Mouse (Mus musculus): ENCODE results near the gene Pced1b. TPM values are rescaled to one million over a fixed set of nuclear protein-coding genes. Genes with fewer than 3 reads are reported as not detected.
A peak's percentile ranks its signal among the peaks of the same experiment; 100 is the strongest.

Gene Pced1b
- polyA plus RNA-seq, 1 experiment from 2014 or later, result 4.2 TPM

DNA sequence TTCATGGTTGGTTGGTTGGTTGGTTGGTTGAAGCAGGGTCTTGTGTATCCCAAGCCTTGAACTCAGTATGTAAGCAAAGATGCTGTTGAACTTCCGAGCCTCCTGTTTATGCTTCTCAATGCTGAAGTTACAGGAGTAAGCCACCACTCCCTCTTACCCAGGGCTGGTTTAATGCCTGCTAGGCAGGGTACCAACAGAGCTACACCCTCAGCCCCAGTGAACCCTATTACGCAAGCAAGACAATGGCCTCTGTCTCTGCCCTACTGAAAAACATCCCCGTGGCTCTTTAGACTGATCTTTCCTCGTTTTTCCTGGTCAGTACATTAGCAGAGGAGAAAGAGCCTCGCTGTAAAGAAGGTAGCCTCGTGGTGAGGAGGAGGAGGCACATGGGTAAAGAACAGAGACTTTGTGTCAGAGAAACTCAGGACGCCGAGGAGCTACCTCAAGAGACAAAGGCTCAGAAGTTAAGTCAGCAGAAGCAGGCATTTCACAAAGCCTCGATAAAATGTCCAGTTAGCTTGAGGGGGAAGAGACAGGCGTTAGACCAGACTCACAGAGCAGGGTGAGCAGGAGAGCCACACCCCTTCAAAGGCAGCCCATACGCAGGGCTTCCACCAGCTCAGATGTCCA lies 13.2 kb downstream of the Pced1b start:
- 82% methylated on average over 11 of the region's 11 CpGs for WGBS
- Histone ChIP-seq H3K4me2 (no peak overlapping the region), H3K27me3 (no peaks in the 10 kb centered on the region), H3K9me3 (no peaks in the 10 kb centered on the region), H3K4me3 (replicated peaks) (no peak overlapping the region), H3K9ac (no peak overlapping the region), H3K36me3 (replicated peaks) (no peaks in the 10 kb centered on the region), H3K27ac (no peak overlapping the region), H3K4me1 (no peaks in the 10 kb centered on the region)
- ATAC-seq (ENCODE audit: low FRiP score), result no peak

DNA sequence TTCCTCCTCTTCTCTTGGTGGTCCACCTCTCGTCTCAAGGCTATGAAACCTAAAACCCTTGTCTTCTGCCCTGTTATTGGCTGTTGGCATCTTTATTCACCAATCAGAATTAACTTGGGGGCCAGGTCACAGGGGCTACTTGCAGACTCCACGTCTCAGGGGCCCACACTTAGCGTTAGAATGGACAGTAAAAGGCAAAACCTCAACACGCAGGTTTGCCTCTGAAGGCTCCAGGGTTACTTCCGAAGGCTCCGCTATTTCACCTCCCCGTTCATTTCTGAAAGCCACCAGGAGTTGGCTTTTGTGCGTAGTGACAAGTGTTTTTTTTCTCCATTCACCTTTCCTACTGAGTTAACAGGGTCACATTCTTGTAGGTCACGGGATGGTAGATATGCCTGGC lies 15.3 kb downstream of the Pced1b start:
- H3K9ac ChIP-seq, result no peak overlapping the region
- H3K36me3 ChIP-seq (replicated peaks), result no peaks in the 10 kb centered on the region
- H3K4me1 ChIP-seq, result no peaks in the 10 kb centered on the region
- no peak overlapping the region for H3K4me2 ChIP-seq
- H3K27ac ChIP-seq, result no peak overlapping the region
- H3K27me3 ChIP-seq, result no peaks in the 10 kb centered on the region
- no peaks in the 10 kb centered on the region for H3K9me3 ChIP-seq
- 76% methylated on average over 9 of the region's 9 CpGs for WGBS
- H3K4me3 ChIP-seq (replicated peaks), result no peak overlapping the region
- ATAC-seq (ENCODE audit: low FRiP score), result no peak

DNA sequence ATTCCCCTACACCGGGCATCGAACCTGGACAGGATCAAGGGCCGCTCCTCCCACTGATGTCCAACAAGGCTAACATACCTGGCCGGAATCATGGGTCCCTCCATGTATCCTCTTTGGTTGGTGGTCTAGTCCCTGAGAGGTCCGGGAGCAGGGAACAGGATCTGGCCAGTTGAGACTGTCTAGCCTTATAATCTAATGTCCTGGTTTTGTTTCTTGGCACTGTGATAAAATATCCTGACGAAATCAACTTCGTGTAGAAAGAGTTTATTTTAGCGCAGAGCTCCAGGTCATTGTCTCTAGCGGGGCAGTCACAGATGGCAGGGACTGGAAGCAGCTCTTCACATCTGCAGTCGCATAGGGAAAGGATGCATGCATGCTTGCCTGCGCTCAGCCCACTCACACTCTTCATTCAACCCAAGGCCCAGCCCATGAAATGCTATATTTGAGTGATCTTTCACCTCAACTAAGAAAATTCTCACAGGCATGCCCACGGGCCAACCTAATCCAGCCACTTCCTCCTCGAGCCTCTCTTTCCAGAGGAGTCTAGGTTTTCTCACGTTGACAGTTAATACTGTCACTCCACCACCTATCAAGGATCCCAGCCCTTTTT lies 19.4 kb downstream of the Pced1b start:
- H3K9me3 ChIP-seq, result no peaks in the 10 kb centered on the region
- H3K4me1 ChIP-seq, result no peaks in the 10 kb centered on the region
- no peak overlapping the region for H3K27ac ChIP-seq
- H3K36me3 ChIP-seq (replicated peaks), result no peaks in the 10 kb centered on the region
- ATAC-seq (ENCODE audit: low FRiP score), result no peak
- H3K4me2 ChIP-seq, result no peak overlapping the region
- WGBS, result 83% methylated on average over 14 of the region's 14 CpGs
- no peak overlapping the region for H3K9ac ChIP-seq
- H3K4me3 ChIP-seq (replicated peaks), result no peak overlapping the region
- H3K27me3 ChIP-seq, result no peaks in the 10 kb centered on the region

DNA sequence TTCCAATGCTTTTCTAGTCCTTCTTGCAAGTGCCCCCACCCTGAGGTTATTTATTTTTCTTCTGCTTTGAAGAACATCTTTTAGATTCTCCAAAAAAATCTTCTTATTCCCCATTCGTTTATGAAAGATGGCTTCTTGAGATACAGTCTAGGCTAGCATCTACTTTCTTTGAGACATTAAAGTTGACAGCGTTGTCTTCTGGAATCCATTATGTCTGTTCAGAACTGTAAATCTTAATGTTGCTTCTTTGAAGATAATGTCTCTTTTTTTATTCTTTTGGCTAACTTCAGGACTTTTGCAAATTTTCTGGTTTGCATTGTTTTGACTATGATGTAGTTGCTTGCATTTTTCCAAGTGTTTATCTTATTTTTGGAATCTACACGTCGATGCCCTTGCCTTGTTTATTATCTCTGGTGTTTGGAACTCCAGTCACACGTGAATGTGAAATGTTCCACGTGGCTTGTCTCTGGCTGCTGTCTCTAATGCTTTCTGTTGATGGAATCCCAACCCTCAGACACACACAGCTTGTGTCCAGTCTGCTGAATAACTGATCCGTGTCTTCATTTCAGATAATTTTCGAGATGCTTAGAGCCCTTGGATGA lies 20.3 kb downstream of the Pced1b start:
- Histone ChIP-seq H3K4me2 (no peak overlapping the region), H3K36me3 (replicated peaks) (no peaks in the 10 kb centered on the region), H3K9me3 (no peaks in the 10 kb centered on the region), H3K27ac (no peak overlapping the region), H3K4me1 (no peaks in the 10 kb centered on the region), H3K4me3 (replicated peaks) (no peak overlapping the region), H3K9ac (no peak overlapping the region), H3K27me3 (no peaks in the 10 kb centered on the region)
- no peak for ATAC-seq (ENCODE audit: low FRiP score)
- 82% methylated on average over 8 of the region's 8 CpGs for WGBS

DNA sequence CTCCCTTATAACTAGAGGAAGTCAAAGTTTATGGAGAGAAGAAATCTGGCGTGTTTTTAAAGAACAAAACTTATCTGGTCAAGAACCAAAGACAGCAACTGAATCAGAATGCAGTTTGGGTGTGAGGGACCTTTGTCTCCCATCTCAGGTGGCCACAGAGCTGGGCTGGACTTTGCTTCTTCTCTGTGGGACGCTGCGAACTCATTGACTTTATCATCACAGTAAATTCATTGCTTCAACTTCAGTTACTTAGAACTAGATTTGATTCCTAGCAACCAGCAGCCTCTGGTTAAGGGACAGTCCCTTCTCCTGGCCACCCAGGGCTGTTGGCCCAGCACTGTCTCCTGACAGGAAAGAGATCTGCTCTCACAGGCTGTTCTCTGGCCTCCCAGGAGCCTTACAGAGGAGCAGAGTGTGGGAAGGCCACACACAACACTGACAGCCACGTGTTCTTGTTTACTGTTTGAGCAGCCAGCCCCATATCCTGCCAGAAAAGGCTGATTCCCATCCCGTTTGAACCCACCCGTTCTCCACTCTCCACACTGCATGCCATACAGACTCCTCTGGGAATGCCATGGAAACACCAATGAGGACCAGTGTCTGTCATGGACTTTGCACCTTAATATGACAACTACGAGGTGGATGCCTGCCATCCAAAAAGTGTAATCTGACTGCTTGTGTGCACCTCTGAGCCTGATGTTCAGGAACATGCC lies 25.2 kb downstream of the Pced1b start:
- WGBS, result 61% methylated on average over 7 of the region's 7 CpGs
- no peaks in the 10 kb centered on the region for H3K36me3 ChIP-seq (replicated peaks)
- no peak overlapping the region for H3K4me2 ChIP-seq
- H3K4me3 ChIP-seq (replicated peaks), result no peak overlapping the region
- peaks cover 9% of the 10 kb centered on the region; the same call in 1 of the 2 replicates for H3K4me1 ChIP-seq
- ATAC-seq (ENCODE audit: low FRiP score), result no peak
- H3K9ac ChIP-seq, result no peak overlapping the region
- H3K27ac ChIP-seq, result no peak overlapping the region
- no peaks in the 10 kb centered on the region for H3K27me3 ChIP-seq
- no peaks in the 10 kb centered on the region for H3K9me3 ChIP-seq

DNA sequence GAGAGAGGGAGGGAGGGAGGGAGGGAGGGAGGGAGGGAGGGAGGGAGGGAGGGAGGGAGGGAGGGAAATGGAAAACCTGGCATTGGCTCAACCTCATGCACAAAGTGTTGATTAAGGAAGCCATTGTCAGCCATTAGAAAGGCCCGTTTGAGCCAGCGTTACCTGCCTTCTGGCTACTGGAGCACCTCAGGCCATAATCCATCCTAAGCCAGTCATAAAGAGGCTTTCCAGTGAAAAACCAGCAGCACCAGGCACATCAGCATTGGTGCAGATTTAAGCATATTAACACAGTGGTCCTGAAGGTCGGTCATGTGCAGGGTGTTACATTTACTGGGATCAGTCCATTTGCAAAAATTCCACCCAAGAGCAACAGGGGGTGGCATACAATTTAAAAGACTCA lies 25.9 kb downstream of the Pced1b start:
- H3K36me3 ChIP-seq (replicated peaks), result no peaks in the 10 kb centered on the region
- H3K9ac ChIP-seq, result no peak overlapping the region
- 71% methylated on average over 3 of the region's 3 CpGs for WGBS
- H3K9me3 ChIP-seq, result no peaks in the 10 kb centered on the region
- no peak for ATAC-seq (ENCODE audit: low FRiP score)
- H3K4me3 ChIP-seq (replicated peaks), result no peak overlapping the region
- H3K4me2 ChIP-seq, result no peak overlapping the region
- peaks cover 9% of the 10 kb centered on the region; the same call in 1 of the 2 replicates for H3K4me1 ChIP-seq
- H3K27ac ChIP-seq, result no peak overlapping the region
- H3K27me3 ChIP-seq, result no peaks in the 10 kb centered on the region

DNA sequence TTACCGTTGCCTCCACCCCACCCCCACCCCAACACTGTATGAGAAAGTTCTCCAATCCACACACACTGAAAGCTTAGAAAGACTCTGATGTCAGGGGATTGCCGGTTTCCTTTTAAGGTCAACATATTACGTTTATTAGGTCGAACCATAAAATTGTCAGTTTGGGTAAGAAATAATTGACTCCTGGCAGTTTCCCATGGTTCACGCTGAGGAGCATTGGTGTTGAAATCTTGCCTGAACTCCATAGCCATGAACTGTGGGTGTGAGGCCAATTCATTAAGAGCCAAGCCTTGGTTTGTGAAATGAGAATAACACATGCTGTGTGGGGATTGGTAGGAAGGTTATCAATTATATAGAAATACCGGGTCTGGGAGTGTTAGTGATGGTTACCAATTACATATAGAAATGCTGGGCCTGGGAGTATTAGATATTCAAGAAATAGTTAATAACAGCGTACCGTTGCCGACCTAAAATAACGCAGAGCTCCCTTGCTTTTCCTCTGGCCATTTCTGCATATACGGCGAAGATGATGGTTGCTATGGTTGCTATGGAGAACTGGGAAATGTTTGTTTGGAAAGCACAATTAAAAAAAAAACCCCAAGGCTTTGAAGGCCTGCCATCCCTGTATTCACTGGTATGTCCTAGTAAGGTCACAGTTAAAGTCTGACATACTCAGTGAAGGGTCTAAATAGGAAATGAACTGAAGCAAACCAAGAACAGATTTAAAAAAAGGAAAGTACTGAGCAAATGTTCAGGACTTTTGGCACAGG lies 28.9 kb downstream of the Pced1b start:
- no peak for ATAC-seq (ENCODE audit: low FRiP score)
- Histone ChIP-seq H3K27me3 (no peaks in the 10 kb centered on the region), H3K36me3 (replicated peaks) (no peaks in the 10 kb centered on the region), H3K9ac (no peak overlapping the region), H3K9me3 (no peaks in the 10 kb centered on the region), H3K27ac (no peak overlapping the region; the same call in 1 of the 2 replicates), H3K4me2 (no peak overlapping the region), H3K4me1 (peaks cover 9% of the 10 kb centered on the region; the same call in 1 of the 2 replicates), H3K4me3 (replicated peaks) (no peak overlapping the region)
- WGBS, result 90% methylated on average over 12 of the region's 12 CpGs

DNA sequence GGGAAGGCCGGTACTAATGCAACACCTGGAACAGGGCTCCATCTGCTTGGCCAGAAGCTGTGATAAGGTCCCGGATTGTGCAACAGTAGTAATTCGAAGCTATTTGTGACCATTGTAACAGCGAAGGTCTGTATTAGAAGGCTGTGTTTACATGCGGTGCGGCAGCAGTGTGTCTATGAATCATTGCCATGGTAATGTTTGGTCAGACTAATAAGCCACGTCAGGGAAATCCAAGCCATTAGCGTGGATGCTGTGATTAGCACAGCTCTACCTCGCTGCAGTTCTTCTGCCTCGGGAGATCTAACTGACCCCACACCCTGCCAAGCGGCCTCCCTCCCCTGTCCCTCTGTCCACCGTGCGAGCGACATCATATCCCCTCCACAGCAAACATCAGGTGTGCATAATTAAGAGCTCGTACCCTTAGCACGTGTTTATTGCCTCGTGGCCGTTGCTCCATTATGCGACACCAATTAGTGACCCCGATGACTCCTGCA lies 29.8 kb downstream of the Pced1b start:
- Histone ChIP-seq H3K4me2 (peak overlapping the region; percentile 6; the same call in 1 of the 2 replicates), H3K9me3 (no peaks in the 10 kb centered on the region), H3K27ac (no peak overlapping the region), H3K27me3 (no peaks in the 10 kb centered on the region), H3K36me3 (replicated peaks) (no peaks in the 10 kb centered on the region), H3K4me3 (replicated peaks) (no peak overlapping the region), H3K4me1 (peaks cover 9% of the 10 kb centered on the region), H3K9ac (no peak overlapping the region)
- ATAC-seq (ENCODE audit: low FRiP score), result peak; percentile 72
- 34% methylated on average over 20 of the region's 20 CpGs for WGBS

DNA sequence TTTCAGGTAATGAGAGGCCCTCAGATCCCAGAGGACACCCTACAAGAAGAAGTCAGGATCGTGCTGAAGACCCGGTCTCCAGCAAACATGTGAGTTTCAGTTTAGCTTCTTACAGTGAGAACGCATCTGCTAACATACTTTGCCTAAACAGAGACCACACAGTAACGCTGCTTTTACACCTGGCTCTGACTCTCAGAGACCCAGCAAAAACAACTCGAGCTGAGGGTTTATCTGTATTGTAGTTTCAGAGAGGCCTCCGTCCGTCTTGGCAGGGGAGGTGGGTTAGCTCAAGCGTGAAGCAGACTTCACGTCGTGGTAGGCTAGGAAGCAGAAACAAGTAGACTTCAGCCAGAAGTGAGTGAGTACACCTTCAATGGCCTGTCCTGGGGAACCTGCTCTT lies 30.4 kb downstream of the Pced1b start:
- ATAC-seq (ENCODE audit: low FRiP score), result no peak
- no peak overlapping the region for H3K4me2 ChIP-seq
- no peak overlapping the region for H3K9ac ChIP-seq
- no peak overlapping the region for H3K4me3 ChIP-seq (replicated peaks)
- no peaks in the 10 kb centered on the region for H3K36me3 ChIP-seq (replicated peaks)
- no peaks in the 10 kb centered on the region for H3K27me3 ChIP-seq
- WGBS, result 44% methylated on average over 10 of the region's 10 CpGs
- no peak overlapping the region for H3K27ac ChIP-seq
- peaks cover 15% of the 10 kb centered on the region for H3K4me1 ChIP-seq
- no peaks in the 10 kb centered on the region for H3K9me3 ChIP-seq

DNA sequence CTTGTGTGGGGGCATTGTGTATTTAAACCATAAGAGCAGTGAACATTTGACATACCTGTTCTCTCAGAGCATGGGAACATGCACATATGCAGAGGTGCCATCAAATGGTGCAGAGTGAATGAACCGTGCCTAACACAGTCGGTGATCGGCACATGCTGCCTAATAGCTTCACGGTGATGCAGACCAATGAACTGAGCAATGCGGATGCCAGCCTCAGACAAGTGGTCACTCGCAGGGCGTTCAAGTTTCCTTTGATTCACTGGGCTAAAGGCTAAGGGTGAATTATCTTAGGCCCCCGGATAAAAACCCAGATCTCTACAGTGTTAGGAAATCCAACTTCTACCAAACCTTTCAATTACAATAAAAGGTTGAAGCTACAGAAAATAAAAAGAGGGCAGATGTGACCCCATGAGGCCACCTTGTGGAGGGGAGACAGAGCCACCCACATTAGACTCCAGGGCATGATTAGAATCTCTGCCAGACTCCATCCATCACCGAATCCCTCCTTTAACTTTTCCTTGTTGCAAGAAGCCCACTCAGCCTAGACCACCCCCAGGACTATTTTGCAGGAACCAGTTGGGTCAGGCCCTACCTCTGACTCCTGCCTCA lies 31.5 kb downstream of the Pced1b start:
- WGBS, result 93% methylated on average over 9 of the region's 9 CpGs
- Histone ChIP-seq H3K27me3 (no peaks in the 10 kb centered on the region), H3K27ac (no peak overlapping the region), H3K9ac (no peak overlapping the region), H3K4me2 (no peak overlapping the region), H3K9me3 (no peaks in the 10 kb centered on the region), H3K4me1 (peaks cover 19% of the 10 kb centered on the region), H3K4me3 (replicated peaks) (no peak overlapping the region), H3K36me3 (replicated peaks) (no peaks in the 10 kb centered on the region)
- ATAC-seq (ENCODE audit: low FRiP score), result no peak

DNA sequence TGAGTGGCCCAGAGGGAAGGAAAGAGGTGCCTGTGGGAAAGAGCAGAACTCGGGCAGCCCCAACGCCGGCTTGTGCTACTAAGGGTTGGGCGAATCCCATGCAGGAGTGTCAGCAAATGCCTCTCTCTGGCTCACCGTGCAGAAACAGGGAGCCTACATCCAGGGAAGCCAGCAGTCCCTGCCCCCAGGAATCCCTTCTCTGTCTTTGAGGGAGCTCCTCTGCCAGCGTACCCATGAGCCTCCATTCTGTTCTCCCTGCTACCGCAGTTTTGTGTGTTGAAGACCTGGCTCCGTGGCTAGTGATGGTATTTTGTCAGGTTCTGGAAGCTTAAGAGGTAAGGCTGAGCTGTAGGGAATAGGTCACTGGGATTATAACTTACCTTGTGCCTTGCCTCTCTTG lies 33.2 kb downstream of the Pced1b start:
- H3K36me3 ChIP-seq (replicated peaks), result no peaks in the 10 kb centered on the region
- no peak overlapping the region for H3K9ac ChIP-seq
- no peak overlapping the region for H3K27ac ChIP-seq
- H3K27me3 ChIP-seq, result no peaks in the 10 kb centered on the region
- peaks cover 19% of the 10 kb centered on the region for H3K4me1 ChIP-seq
- 91% methylated on average over 8 of the region's 8 CpGs for WGBS
- no peak for ATAC-seq (ENCODE audit: low FRiP score)
- no peaks in the 10 kb centered on the region for H3K9me3 ChIP-seq
- H3K4me2 ChIP-seq, result no peak overlapping the region
- no peak overlapping the region for H3K4me3 ChIP-seq (replicated peaks)
